Mouse (Mus musculus) testis, adult 2 months (tissue): Measurements from ENCODE around the gene Sh3pxd2a.

Experiments
- CTCF ChIP-seq: fragments of 200-500 bp; IDR thresholded peaks from 2 replicates; pipeline ENCODE4 v1.5.1; 2012; ENCODE audit warnings: low read depth, mild to moderate bottlenecking, inconsistent platforms, low read length, moderate library complexity; ENCODE audit not compliant: control insufficient read depth, insufficient read depth, insufficient replicate concordance
- POLR2A ChIP-seq: fragments of 200-500 bp; IDR thresholded peaks from 2 replicates; pipeline ENCODE4 v1.6.1; 2012; ENCODE audit warnings: low read depth, mild to moderate bottlenecking, inconsistent platforms, low read length, moderate library complexity; ENCODE audit not compliant: control insufficient read depth

GRCm38 (mm10) chr19:47369008-47369407 is 95.2 kb downstream of the Sh3pxd2a start:
- TF ChIP-seq CTCF, result no peak
- no peak for TF ChIP-seq POLR2A
